Mouse (Mus musculus): ENCODE data around the gene Was. TPM values are rescaled to one million over a fixed set of nuclear protein-coding genes. Genes with fewer than 3 reads are reported as not detected.
A peak's percentile ranks its signal among the peaks of the same experiment; 100 is the strongest.
"Not testable (repeated sequence)": the region's sequence is repeated elsewhere in the genome, so short reads cannot be mapped to it uniquely, and the experiment has no call there.

Gene Was
- polyA plus RNA-seq, 1 experiment = 52.2 TPM

DNA sequence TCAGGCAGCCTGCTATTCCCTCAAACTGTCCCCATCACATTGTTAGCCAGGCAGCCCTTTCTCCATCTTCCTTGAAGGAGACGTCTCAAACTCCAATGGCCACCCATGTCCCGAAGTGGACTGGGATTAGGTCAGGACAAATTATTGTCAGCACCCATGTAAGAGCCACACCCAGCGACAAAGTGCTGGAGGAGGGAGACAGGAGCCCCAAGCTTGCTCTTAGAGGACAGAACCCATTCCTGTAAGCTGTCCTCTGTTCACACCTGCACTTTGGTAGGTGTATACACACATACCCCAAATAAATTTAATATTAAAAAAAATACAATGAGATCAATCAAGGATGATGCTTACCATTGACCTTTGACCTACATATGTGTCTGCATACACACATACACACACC is 15.2 kb downstream of the Was start:
- H3K27me3 ChIP-seq (ENCODE audit: control insufficient read depth, insufficient read depth, low read length) = no peaks in the 10 kb centered on the region
- TF ChIP-seq POLR2A (IDR thresholded peaks at IDR 0.05; ENCODE audit: low read depth, low read length) (no peak), CTCF (IDR thresholded peaks at IDR 0.05; ENCODE audit: extremely low read depth, insufficient read depth, insufficient read length, insufficient replicate concordance) (no peak)

DNA sequence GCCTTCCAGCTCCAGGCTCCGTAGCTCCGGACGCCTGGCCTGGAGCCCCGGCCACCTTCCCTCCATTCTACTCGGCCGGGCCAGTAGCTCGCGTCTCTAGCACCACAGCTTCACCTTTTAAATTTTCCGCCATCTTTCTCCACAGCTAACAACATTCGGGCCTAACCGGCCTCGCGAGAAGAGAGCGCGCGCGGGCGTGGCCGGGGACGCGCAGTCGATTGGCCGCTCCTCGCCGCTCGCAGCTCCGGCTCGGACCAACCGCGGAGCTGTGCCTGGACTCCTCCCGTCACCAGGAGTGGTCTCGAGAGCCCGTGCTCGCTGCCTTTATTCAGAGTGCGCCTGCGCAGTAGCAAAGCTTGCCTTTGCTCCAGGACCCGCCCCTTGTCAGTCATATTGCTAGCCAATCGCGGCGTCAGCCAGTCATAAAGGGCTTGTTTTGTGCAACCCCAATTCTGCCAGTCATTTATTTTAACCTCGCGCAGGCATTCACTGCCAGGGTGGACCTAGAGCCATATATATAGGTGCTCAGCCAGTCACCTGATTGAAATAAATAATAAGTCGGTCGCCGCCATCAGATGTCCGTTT is 15.8 kb downstream of the Was start, which contains the start of gene Suv39h1:
Suv39h1 (minus strand) TSS at position 331 of the 585 bp plus-strand sequence.
- H3K4me3 ChIP-seq (ENCODE audit: extremely low read depth, insufficient read depth, insufficient read length) = peak within 1 kb of the TSS; percentile 76
- H3K27ac ChIP-seq (ENCODE audit: insufficient read depth, low read length) = peak within 1 kb of the TSS; percentile 83
- WGBS = 28% methylated on average over 46 of the region's 46 CpGs
- peaks cover 2% of the 10 kb centered on the region; the same call in 1 of the 2 replicates for H3K4me1 ChIP-seq (ENCODE audit: control insufficient read depth, insufficient read depth, insufficient read length)
- peak; percentile 88 to 92 for DNase-seq (ENCODE audit: low read depth in 1 of 2, low spot score in 2 of 2)
- TF ChIP-seq POLR2A (IDR thresholded peaks at IDR 0.05; ENCODE audit: low read depth, low read length) = no peak
- no peaks in the 10 kb centered on the region for H3K27me3 ChIP-seq (ENCODE audit: control insufficient read depth, insufficient read depth, low read length)
- H3K36me3 ChIP-seq (ENCODE audit: control insufficient read depth, insufficient read depth, low read length) = peaks cover 1% of the 10 kb centered on the region; the same call in 1 of the 2 replicates

More for the DNA sequence above, 15.2 kb downstream of the Was start:
- Histone ChIP-seq H3K4me1 (ENCODE audit: control insufficient read depth, insufficient read depth, insufficient read length) (peaks cover 2% of the 10 kb centered on the region; the same call in 1 of the 2 replicates), H3K4me3 (ENCODE audit: extremely low read depth, insufficient read depth, insufficient read length) (peak overlapping the region; percentile 61), H3K27ac (ENCODE audit: insufficient read depth, low read length) (peak overlapping the region; percentile 68), H3K36me3 (ENCODE audit: control insufficient read depth, insufficient read depth, low read length) (peaks cover 1% of the 10 kb centered on the region; the same call in 1 of the 2 replicates)
- no peak for DNase-seq (ENCODE audit: low read depth in 1 of 2, low spot score in 2 of 2)
- 36% methylated on average over 3 of the region's 3 CpGs for WGBS

DNA sequence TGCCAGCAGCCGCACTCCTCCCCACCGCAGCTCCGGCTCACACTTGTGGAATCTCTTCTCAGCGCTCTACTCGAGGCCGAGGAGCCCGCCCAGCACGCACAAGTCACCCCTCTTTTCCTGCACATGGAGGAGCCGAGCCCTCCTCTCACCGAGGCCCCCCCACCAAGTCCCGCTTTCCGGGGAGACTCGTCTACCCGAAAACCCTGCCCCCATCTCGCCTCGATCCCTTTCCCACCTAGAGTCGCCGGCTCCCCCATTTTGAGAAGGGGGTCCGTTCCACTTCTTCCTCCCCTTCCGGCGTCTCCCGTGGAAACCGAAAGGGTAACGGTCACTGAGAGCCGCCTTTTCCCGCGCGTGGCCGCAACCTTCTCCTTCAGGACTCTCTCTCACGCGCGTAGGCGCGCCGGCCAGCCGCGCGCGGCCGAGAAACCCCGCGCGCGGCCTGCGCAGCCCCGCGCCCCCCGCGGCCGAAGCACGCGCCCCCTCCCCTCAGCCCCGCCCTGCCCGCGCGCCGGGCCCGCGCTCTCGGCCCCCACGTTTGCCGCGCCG is 16.3 kb downstream of the Was start:
- H3K36me3 ChIP-seq (ENCODE audit: control insufficient read depth, insufficient read depth, low read length) = peaks cover 1% of the 10 kb centered on the region; the same call in 1 of the 2 replicates
- peak overlapping the region; percentile 76 for H3K4me3 ChIP-seq (ENCODE audit: extremely low read depth, insufficient read depth, insufficient read length)
- peak in 1 of 2 experiments; percentile 9 for DNase-seq (ENCODE audit: low read depth in 1 of 2, low spot score in 2 of 2)
- 41% methylated on average over 64 of the region's 64 CpGs for WGBS
- no peaks in the 10 kb centered on the region for H3K27me3 ChIP-seq (ENCODE audit: control insufficient read depth, insufficient read depth, low read length)
- H3K27ac ChIP-seq (ENCODE audit: insufficient read depth, low read length) = peak overlapping the region; percentile 83
- no peak for TF ChIP-seq POLR2A (IDR thresholded peaks at IDR 0.05; ENCODE audit: low read depth, low read length)
- TF ChIP-seq CTCF (IDR thresholded peaks at IDR 0.05; ENCODE audit: extremely low read depth, insufficient read depth, insufficient read length, insufficient replicate concordance) = no peak
- H3K4me1 ChIP-seq (ENCODE audit: control insufficient read depth, insufficient read depth, insufficient read length) = peaks cover 2% of the 10 kb centered on the region

DNA sequence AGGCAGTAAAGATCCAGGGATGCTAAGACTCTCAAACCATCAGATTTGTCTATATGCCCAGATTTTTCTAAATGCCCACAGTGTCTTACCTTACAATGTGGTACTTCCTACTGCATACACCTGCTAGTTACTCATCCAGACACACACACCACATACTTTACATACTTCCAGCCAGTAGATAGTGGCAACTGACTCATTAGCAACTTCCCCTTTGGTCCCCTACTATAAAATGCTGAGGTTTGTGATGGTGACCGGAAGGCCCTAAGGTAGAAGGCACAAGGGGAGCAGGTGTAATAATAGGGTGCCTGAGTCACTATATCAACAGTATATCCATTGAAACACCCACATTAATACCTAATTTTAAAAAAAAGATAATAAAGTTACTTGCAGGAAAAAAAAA is 21.1 kb downstream of the Was start:
- peaks cover 1% of the 10 kb centered on the region; the same call in 1 of the 2 replicates for H3K36me3 ChIP-seq (ENCODE audit: control insufficient read depth, insufficient read depth, low read length)
- TF ChIP-seq POLR2A (IDR thresholded peaks at IDR 0.05; ENCODE audit: low read depth, low read length) = no peak
- no peak for TF ChIP-seq CTCF (IDR thresholded peaks at IDR 0.05; ENCODE audit: extremely low read depth, insufficient read depth, insufficient read length, insufficient replicate concordance)

DNA sequence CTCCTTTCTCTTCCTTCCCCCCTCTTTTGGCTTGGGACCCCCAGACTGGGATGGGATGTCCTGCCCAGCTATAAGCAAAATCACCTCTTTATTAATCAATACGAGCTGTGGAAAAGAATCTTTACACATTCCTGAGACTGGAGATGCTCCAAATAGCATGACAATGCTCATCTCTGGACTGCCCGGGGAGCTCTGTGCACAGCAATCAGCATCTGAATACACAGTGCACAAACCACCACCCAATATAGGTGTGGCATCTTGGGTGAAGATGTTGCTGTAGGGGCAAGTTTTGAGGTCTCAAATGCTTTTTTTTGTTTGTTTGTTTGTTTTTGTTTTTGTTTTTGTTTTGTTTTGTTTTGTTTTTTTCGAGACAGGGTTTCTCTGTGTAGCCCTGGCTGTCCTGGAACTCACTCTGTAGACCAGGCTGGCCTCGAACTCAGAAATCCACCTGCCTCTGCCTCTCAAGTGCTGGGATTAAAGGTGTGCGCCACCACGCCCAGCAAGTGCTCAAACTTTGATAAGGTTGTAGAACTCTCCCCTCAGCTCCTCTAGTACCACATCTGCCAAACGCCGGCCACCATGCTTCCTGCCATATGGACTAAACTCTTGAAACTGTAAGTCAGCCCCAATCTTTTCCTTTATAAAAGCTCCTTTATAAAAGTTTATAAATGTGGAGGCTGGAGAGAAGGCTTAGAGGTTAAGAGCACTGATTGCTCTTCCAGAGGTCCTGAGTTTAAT is 39.1 kb downstream of the Was start:
- WGBS = 81% methylated on average over 8 of the region's 8 CpGs
- not testable (repeated sequence) for H3K27me3 ChIP-seq (ENCODE audit: control insufficient read depth, insufficient read depth, low read length); H3K4me3 ChIP-seq (ENCODE audit: extremely low read depth, insufficient read depth, insufficient read length); H3K36me3 ChIP-seq (ENCODE audit: control insufficient read depth, insufficient read depth, low read length); H3K27ac ChIP-seq (ENCODE audit: insufficient read depth, low read length); DNase-seq (ENCODE audit: low read depth in 1 of 2, low spot score in 2 of 2); H3K4me1 ChIP-seq (ENCODE audit: control insufficient read depth, insufficient read depth, insufficient read length)

More for the DNA sequence above, 21.1 kb downstream of the Was start:
- no peak overlapping the region for H3K4me3 ChIP-seq (ENCODE audit: extremely low read depth, insufficient read depth, insufficient read length)
- 59% methylated on average over 1 of the region's 1 CpGs for WGBS
- no peak for DNase-seq (ENCODE audit: low read depth in 1 of 2, low spot score in 2 of 2)
- H3K27me3 ChIP-seq (ENCODE audit: control insufficient read depth, insufficient read depth, low read length) = no peaks in the 10 kb centered on the region
- no peaks in the 10 kb centered on the region; the same call in 1 of the 2 replicates for H3K4me1 ChIP-seq (ENCODE audit: control insufficient read depth, insufficient read depth, insufficient read length)
- H3K27ac ChIP-seq (ENCODE audit: insufficient read depth, low read length) = no peak overlapping the region

DNA sequence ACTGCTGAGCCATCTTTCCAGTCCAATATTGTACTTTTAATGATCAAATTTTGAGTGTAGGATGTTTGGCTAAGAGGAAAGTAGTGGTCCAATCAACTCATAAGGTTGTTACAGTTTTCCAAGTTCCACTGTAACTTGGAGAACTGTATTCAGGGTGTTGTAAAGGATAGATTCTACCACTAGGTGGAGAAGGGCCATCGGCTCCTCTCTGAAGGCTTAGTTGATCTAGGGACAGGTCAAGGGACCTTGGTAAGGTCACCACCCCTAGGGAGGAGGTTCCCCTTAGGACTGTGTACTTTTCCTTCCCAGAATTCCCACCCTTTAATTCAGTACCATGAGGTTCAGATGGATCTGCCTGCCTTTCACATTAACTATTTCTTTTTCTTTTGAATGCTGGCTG is 57.3 kb downstream of the Was start:
- DNase-seq (ENCODE audit: low read depth in 1 of 2, low spot score in 2 of 2) = no peak
- TF ChIP-seq CTCF (IDR thresholded peaks at IDR 0.05; ENCODE audit: extremely low read depth, insufficient read depth, insufficient read length, insufficient replicate concordance) (no peak), POLR2A (IDR thresholded peaks at IDR 0.05; ENCODE audit: low read depth, low read length) (no peak)
- H3K27ac ChIP-seq (ENCODE audit: insufficient read depth, low read length) = no peak overlapping the region
- H3K36me3 ChIP-seq (ENCODE audit: control insufficient read depth, insufficient read depth, low read length) = no peaks in the 10 kb centered on the region
- no peaks in the 10 kb centered on the region for H3K4me1 ChIP-seq (ENCODE audit: control insufficient read depth, insufficient read depth, insufficient read length)
- H3K4me3 ChIP-seq (ENCODE audit: extremely low read depth, insufficient read depth, insufficient read length) = no peak overlapping the region
- H3K27me3 ChIP-seq (ENCODE audit: control insufficient read depth, insufficient read depth, low read length) = no peaks in the 10 kb centered on the region
- WGBS = 67% methylated on average over 1 of the region's 1 CpGs

Other genes with a start within 250 kb of the Was start
- gene Otud5, start 249.1 kb downstream of the Was start, polyA plus RNA-seq (2012; rRNA removed) = 54.8 and 61.6 TPM in 2 replicates
- 40.1 and 75.0 TPM in 2 replicates for gene Pim2, start 212.2 kb downstream of the Was start, polyA plus RNA-seq (2012; rRNA removed)
- 34.7 and 49.5 TPM in 2 replicates for gene Slc35a2, start 206.5 kb downstream of the Was start, polyA plus RNA-seq (2012; rRNA removed)
- gene Pqbp1, start 191.2 kb downstream of the Was start, polyA plus RNA-seq (2012; rRNA removed) = 79.1 and 83.1 TPM in 2 replicates
- gene Timm17b, start 191.1 kb downstream of the Was start, polyA plus RNA-seq (2012; rRNA removed) = 36.2 and 39.2 TPM in 2 replicates
- not detected in 2 replicates for gene Gm10491, start 182.7 kb downstream of the Was start, polyA plus RNA-seq (2012; rRNA removed)
- not detected in 2 replicates for gene Gm10490, start 181.0 kb downstream of the Was start, polyA plus RNA-seq (2012; rRNA removed)
- 0.15 and 0.16 TPM in 2 replicates for gene Pcsk1n, start 170.7 kb downstream of the Was start, polyA plus RNA-seq (2012; rRNA removed)
- not detected in 2 replicates for gene Eras, start 161.9 kb downstream of the Was start, polyA plus RNA-seq (2012; rRNA removed)
- 16.9 and 17.2 TPM in 2 replicates for gene Hdac6, start 142.6 kb downstream of the Was start, polyA plus RNA-seq (2012; rRNA removed)
- 25.7 and 32.0 TPM in 2 replicates for gene Gata1, start 112.4 kb downstream of the Was start, polyA plus RNA-seq (2012; rRNA removed)
- not detected in 2 replicates for gene Glod5, start 72.0 kb downstream of the Was start, polyA plus RNA-seq (2012; rRNA removed)
- 14.1 and 17.4 TPM in 2 replicates for gene Suv39h1, start 15.7 kb downstream of the Was start, polyA plus RNA-seq (2012; rRNA removed)
- gene Wdr13, start 42.4 kb upstream of the Was start, polyA plus RNA-seq (2012; rRNA removed) = 64.1 and 85.8 TPM in 2 replicates
- 89.2 and 95.6 TPM in 2 replicates for gene Rbm3, start 55.4 kb upstream of the Was start, polyA plus RNA-seq (2012; rRNA removed)
- 13.9 and 16.5 TPM in 2 replicates for gene Tbc1d25, start 85.7 kb upstream of the Was start, polyA plus RNA-seq (2012; rRNA removed)
- 40.9 and 64.1 TPM in 2 replicates for gene Ebp, start 103.0 kb upstream of the Was start, polyA plus RNA-seq (2012; rRNA removed)
- gene Porcn, start 116.0 kb upstream of the Was start, polyA plus RNA-seq (2012; rRNA removed) = 3.7 and 6.9 TPM in 2 replicates
- gene Ftsj1, start 161.9 kb upstream of the Was start, polyA plus RNA-seq (2012; rRNA removed) = 17.0 and 20.3 TPM in 2 replicates
- gene Slc38a5, start 180.6 kb upstream of the Was start, polyA plus RNA-seq (2012; rRNA removed) = 33.2 and 39.8 TPM in 2 replicates
- gene Ssxb10, start 236.9 kb upstream of the Was start, polyA plus RNA-seq (2012; rRNA removed) = not detected in 2 replicates